Mouse (Mus musculus) urinary bladder, adult 2 months (tissue): ENCODE data around the gene Phf10. TPM values are rescaled to one million over a fixed set of nuclear protein-coding genes. Genes with fewer than 3 reads are reported as not detected.
"Not testable (repeated sequence)": the region's sequence is repeated elsewhere in the genome, so short reads cannot be mapped to it uniquely, and the experiment has no call there.

Experiments
- DNase-seq: peaks from one replicate; pipeline ENCODE4 v3.0.0; 2022; ENCODE audit warnings: low spot score
- polyA plus RNA-seq: library from polyadenylated mRNA; depleted of rRNA; stranded (reverse); fragments of >200 nt; gene quantifications from 2 replicates; pipeline ENCODE4 v1.2.3, GENCODE M21; 2012; rRNA removed

Phf10 gene
- 47.1 and 55.6 TPM in 2 replicates for polyA plus RNA-seq

GRCm38 (mm10) chr17:14960951-14961556, at the start of gene Phf10:
Gene Phf10 (minus strand): TSS chr17:14961273.
- peak; percentile 61 for DNase-seq

DNA sequence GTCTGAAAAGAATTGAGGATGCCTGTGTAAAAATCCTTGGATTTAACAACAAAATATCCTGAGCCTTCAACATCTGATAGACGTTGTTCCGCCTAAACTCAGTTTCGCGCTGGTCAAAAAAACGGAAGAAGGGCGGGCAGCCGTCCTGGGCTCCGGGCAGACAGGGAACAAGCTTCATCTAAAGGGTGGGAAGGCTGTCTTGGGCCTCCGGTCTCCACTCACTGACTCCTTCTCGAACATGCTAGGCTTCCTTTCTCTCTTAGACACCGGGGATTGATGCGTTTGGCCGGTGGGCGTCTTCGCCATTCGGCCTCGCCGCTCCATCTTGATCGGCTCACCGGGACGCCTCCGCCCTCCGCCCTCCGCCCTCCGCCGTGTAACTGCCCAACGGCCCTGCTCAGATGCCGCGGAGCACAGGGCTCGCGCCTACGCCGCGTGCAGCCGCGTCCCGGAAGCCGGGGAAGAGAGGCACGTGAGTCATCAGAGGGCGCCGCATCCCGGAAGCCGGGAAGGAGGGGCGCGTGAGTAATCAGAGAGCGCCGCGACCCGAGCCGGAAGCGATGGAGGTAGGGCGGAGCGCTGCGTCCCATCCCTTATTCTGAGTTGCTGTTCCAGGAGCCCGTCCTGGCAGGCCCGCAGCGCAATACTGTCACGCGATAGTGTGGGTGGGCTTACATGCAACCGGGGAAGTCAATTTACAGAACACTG, 48.8 kb upstream of the Phf10 start, which contains the start of gene Gm3435:
TSS of gene Gm3435 (plus strand) at position 471 of the 708 bp plus-strand sequence.
- not testable (repeated sequence) for DNase-seq

GRCm38 (mm10) chr17:15009088-15009487, 48.0 kb upstream of the Phf10 start:
- DNase-seq = not testable (repeated sequence)

- not testable (repeated sequence) for DNase-seq
Observed at GRCm38 (mm10) chr17:15000047-15000446, 39.0 kb upstream of the Phf10 start.

- not testable (repeated sequence) for DNase-seq
Observed at GRCm38 (mm10) chr17:14994140-14994539, 33.1 kb upstream of the Phf10 start.

DNA sequence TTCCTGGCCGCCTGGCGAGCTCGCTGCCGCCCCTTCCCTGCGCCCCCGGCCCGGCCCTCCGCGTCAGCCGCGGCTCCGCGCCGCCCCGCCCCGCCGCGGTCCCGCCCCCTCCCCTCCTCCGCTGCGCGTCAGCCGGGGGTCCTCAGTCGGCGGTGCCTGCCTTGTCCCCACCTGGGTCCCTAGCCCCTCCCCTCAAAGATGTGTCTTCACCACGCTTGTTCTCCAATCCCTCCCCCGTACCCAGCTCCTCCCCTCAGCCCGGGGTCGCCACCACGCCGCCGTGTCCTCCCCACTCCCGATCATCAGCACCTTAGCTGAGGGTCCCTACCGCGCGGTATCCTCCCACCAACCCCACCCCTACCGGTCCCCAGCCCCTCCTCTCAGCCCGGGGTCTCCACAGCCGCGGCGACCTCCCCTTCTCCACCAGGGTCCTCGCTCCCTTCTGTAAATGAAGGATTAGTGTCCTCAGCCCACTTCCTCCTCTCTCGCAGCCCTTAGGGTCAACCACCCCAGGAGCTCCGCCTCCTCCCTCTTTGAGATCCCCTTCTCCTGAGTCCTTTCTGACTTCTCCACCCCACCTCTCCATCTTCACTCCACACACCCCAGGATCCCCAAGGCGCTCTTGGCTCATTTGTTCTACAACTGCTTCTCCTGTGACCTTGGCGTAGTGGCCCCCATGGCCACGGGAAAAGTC, 32.2 kb upstream of the Phf10 start:
- not testable (repeated sequence) for DNase-seq

DNA sequence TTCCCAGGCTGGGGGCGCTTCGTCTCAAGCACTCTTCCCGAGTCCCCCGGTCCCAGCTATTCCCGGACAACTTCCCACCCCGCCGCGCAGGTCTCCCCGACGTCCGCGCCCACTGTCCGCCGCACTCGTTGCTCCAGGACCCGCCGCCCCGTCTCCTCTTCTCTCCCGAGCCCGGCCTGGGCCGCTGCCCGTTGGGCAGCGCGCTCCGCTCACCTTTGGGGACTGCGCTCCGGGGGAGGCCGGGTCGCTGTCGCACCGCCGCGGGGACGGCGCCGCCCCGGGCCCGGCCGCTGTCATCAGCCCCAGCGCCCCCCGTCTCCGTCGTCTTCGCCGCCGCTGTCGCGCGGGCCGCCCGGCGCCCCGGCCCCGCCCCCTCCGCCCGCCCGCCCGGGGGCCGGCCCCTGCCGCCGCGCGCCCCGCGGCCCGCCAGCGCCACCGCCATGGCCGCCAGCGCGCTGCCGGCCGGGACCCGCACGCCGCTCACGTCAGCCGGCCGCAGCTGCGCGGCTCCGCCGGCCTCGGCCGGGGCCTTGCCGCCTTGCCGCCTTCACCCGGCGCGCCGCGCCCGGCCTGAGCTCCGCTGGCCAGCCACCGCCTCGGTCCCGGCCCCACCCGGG, 31.6 kb upstream of the Phf10 start:
- not testable (repeated sequence) for DNase-seq

GRCm38 (mm10) chr17:14990116-14990702, 29.1 kb upstream of the Phf10 start:
- DNase-seq = peak; percentile 12

GRCm38 (mm10) chr17:14978362-14979038, 17.4 kb upstream of the Phf10 start, which contains the start of the genes 9030025P20Rik and Gm3417:
Gene 9030025P20Rik (plus strand): TSS chr17:14978468.
Gene Gm3417 (minus strand): TSS chr17:14978790.
- DNase-seq = not testable (repeated sequence)

GRCm38 (mm10) chr17:14977718-14978361, 16.8 kb upstream of the Phf10 start:
- not testable (repeated sequence) for DNase-seq

- not testable (repeated sequence) for DNase-seq
Observed at GRCm38 (mm10) chr17:14968373-14968913, 7.4 kb upstream of the Phf10 start.

- DNase-seq = not testable (repeated sequence)
Observed at GRCm38 (mm10) chr17:14961557-14962154, 583 bp upstream of the Phf10 start.

DNA sequence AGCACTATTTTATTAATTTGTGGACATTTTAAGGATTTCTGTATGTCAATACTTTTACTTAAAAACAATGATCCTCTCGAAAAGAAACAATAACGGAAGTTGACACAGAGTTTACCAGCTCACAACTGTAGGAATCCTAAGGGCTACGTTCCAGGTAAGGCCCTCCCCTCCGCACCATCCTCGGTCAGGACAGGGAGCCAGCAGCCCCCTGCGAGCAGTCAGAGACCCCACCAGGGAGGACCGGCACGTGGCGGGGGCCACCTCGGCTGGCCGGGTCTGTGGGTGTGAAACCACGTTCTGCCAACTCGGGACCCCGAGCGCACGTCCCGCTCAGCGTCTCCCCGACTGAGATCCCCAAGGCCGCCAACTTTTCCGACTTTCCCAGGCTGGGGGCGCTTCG, 553 bp downstream of the Phf10 start:
- DNase-seq = peak; percentile 40

DNA sequence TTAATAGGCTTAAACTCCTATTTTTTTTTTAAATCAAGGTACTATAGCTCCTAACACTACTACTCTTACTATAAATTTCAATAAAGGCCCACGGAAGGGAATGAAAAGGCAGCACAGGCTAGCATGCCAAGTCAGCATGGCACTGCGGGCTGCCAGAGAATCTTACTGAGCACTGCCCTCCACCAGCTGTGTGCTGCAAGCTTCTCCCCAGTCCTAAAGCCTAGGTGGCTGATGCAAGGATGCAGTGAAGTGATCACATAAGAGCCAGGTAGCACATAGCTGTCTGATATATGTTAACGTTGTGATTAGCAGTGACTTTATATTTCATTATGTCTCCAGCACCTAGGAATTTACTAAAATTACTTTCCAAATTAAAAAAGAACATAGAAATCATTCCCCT, 1.1 kb downstream of the Phf10 start:
- no peak for DNase-seq

DNA sequence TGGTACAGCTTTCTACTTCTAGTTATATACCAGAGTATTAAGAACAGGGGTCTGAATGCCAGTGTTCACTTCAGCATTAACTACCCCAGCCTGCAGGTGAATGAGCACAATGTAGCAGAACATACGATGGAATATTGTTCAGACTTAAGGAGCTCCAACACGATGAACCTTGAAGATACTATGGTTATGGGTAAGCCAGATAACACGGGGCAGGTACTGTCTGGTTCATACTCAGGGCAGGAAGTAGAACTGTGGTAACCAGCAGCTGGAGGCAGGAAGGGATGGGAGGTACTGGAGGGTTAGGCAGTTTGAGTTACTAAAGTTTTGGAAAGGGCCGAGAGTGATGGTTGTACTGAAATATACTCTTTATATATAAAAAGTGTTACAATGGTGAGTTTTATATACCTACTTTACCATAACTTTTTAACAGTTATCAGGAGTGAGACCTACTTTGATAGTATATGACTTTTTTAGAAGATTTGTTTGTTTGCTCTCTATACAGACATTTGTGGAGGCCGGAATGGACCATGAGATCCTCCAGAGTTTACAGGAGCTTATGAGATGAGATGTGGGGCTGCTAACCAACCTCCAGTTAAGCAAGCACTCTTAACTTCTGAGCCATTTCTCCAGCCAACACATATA, 2.3 kb downstream of the Phf10 start:
- no peak for DNase-seq

DNA sequence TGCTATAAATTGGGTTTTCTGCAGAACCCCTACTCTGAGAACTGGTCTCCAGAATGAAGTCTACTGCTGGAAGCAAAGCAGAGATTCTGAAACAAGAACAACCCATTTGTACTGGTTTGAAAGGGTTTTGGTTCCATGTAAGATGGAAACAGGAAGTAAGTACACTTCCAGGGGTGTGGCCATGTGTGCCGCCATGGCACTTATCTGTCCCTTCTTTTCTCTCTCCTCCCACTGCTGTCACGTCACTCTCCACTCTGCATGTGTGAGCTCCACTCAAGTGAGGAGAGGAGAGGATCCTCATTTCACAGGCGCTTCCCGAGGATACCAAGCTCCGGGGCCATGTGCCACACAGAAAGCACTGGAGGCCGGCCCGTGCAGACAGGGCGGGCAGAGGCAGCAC, 7.6 kb downstream of the Phf10 start:
- no peak for DNase-seq

DNA sequence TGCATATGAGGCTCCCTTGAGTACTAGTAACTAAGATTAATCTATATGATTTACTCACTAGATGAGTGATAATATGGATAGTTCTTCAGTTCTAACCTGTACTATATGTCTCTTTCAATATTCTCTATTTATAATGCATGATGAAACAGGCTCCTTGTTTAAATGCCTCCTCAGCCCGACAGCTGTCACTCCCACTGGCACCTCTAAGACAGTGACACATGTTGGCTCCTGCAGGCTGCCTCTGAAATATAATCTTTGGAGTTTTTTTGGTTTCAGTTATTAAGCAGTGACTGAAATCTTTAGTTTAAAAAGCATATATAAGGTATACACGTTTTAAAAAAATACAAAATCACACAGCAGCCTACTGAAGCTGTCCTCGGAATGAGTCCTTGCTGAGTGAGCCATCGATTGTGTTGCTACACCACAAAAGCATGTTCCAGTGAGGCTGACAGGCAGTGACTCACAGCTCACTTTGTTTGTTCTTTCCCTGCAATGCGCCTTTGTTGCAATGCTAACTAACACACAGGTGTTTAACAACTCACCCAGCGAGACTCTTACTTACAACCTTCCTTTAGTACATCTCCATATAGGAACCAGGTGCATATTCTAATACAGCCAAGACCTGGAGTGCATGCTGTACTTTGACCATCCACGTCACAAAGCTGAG, 11.8 kb downstream of the Phf10 start:
- no peak for DNase-seq

DNA sequence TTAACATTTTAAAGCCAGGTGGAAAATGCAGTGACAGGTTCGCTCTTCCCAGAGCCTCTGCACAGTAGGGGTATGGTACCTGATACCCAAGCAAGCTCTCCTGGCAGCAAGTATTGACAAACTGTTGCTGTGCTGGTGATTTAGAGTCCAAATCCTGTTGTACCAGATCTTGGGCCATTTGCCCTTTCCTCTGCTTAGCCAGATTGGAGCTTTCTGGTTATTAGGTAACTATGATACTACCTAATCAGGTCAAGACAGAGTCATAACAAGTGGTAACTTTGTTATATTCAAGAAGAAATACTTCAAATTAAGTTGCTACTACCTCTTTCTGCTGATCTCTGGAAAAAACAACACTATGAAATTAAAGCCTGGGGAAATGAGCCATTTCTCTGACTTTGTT, 16.5 kb downstream of the Phf10 start:
- DNase-seq = no peak

GRCm38 (mm10) chr17:14943729-14944059, 17.4 kb downstream of the Phf10 start:
- DNase-seq = no peak
